Mouse (Mus musculus) monocyte, adult 2 months (primary cell): Measurements from ENCODE around the gene Vmn2r77.
"Not testable (repeated sequence)": the region's sequence is repeated elsewhere in the genome, so short reads cannot be mapped to it uniquely, and the experiment has no call there.

Experiments
- DNase-seq, 2 experiments: peaks; one replicate each; pipeline ENCODE4 v3.0.0; 2022; ENCODE audit warnings: low spot score in 2 of 2, low read depth in 1 of 2

The Vmn2r77 gene

GRCm38 (mm10) chr7:86794727-86795126 is at the start of gene Vmn2r77:
TSS of gene Vmn2r77 (plus strand) at chr7:86795027.
- no peak for DNase-seq

GRCm38 (mm10) chr7:86760751-86761150 is 34.1 kb upstream of the Vmn2r77 start:
- DNase-seq, result no peak

- DNase-seq, result no peak
Measured at GRCm38 (mm10) chr7:86764628-86765027, 30.2 kb upstream of the Vmn2r77 start.

GRCm38 (mm10) chr7:86771621-86772020 is 23.2 kb upstream of the Vmn2r77 start:
- DNase-seq, result no peak

GRCm38 (mm10) chr7:86775617-86776325 is 19.1 kb upstream of the Vmn2r77 start, which contains the start of gene Folh1:
TSS of gene Folh1 (minus strand) at chr7:86775943.
- no peak for DNase-seq

- not testable (repeated sequence) for DNase-seq
Measured at GRCm38 (mm10) chr7:86815241-86815640, 20.4 kb downstream of the Vmn2r77 start.

DNA sequence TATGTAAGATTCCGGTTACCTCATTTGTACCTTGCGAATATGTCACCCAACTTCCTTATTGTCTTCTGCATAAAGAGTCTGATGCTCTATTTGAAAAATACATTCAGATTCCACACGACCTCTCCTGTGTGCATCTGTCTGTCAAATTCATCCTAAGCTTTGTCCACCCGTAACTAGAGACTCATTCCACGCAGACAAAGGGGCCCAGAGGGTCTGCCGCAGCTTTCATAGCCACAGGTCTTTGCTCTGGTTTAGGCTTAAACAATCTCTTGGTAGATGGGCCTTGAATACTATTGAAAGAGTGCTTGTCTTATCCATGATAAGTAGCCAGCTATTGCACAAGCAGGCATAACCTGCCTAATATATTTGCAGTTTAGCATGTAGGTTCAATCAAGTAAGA is 20.9 kb downstream of the Vmn2r77 start:
- DNase-seq, result not testable (repeated sequence)

- DNase-seq, result no peak
Measured at GRCm38 (mm10) chr7:86816466-86816865, 21.6 kb downstream of the Vmn2r77 start.
